Mouse (Mus musculus): ENCODE data around the gene Ctnnb1.

DNA sequence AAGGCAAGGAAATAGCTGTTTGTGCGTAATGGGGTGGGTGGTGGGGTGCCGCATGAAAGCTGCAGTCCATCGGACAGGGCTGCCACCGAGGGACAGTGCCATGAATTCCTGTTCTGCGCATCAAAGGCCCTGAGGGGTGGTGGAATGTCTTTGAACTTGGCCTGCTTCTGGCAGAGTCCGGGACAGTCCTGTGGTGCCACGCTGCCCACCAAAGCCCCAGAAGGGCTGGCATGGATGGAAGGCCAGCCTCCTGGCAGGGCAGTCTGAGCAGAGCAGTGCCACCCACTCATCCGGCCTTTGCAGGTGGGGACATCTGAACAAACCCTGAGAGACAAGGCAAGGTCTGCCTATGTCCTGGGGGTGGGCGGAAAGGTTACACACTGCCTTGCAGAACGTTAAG, 36.0 kb downstream of the Ctnnb1 start:
- TF ChIP-seq FLI1 (IDR thresholded peaks at IDR 0.05; ENCODE audit: low read length), result no peak
- no peak for TF ChIP-seq GATA1 (IDR thresholded peaks at IDR 0.05; ENCODE audit: borderline replicate concordance, low read length)

Data from megakaryocyte, embryonic 14.5 days (primary cell).